Mouse (Mus musculus): ENCODE results near the gene Usp15. TPM values are rescaled to one million over a fixed set of nuclear protein-coding genes. Genes with fewer than 3 reads are reported as not detected.

Gene Usp15
- total RNA-seq, 2 experiments from 2014 or later = 97.3 to 99.9 TPM

GRCm38 (mm10) chr10:123182391-123182790, 14.4 kb downstream of the Usp15 start:
- DNase-seq (ENCODE audit: low spot score in 2 of 2) = no peak

GRCm38 (mm10) chr10:123175771-123176170, 21.0 kb downstream of the Usp15 start:
- no peak for DNase-seq (ENCODE audit: low spot score in 2 of 2)

GRCm38 (mm10) chr10:123170898-123171297, 25.9 kb downstream of the Usp15 start:
- no peak for DNase-seq (ENCODE audit: low spot score in 2 of 2)

GRCm38 (mm10) chr10:123165542-123165941, 31.3 kb downstream of the Usp15 start:
- no peak for DNase-seq (ENCODE audit: low spot score in 2 of 2)

- DNase-seq (ENCODE audit: low spot score in 2 of 2) = no peak
Measured at GRCm38 (mm10) chr10:123160508-123160907, 36.3 kb downstream of the Usp15 start.

GRCm38 (mm10) chr10:123159316-123159715, 37.5 kb downstream of the Usp15 start:
- DNase-seq (ENCODE audit: low spot score in 2 of 2) = no peak

GRCm38 (mm10) chr10:123156392-123156791, 40.4 kb downstream of the Usp15 start:
- DNase-seq (ENCODE audit: low spot score in 2 of 2) = peak; percentile 26 to 52

- no peak for DNase-seq (ENCODE audit: low spot score in 2 of 2)
Measured at GRCm38 (mm10) chr10:123155764-123156163, 41.0 kb downstream of the Usp15 start.

- no peak for DNase-seq (ENCODE audit: low spot score in 2 of 2)
Measured at GRCm38 (mm10) chr10:123153321-123153720, 43.5 kb downstream of the Usp15 start.

- no peak for DNase-seq (ENCODE audit: low spot score in 2 of 2)
Measured at GRCm38 (mm10) chr10:123148025-123148814, 48.6 kb downstream of the Usp15 start.

GRCm38 (mm10) chr10:123147180-123147579, 49.6 kb downstream of the Usp15 start:
- DNase-seq (ENCODE audit: low spot score in 2 of 2) = no peak

- no peak for DNase-seq (ENCODE audit: low spot score in 2 of 2)
Measured at GRCm38 (mm10) chr10:123146349-123146748, 50.4 kb downstream of the Usp15 start.

GRCm38 (mm10) chr10:123144256-123144655, 52.5 kb downstream of the Usp15 start:
- no peak for DNase-seq (ENCODE audit: low spot score in 2 of 2)

GRCm38 (mm10) chr10:123142395-123143050, 54.3 kb downstream of the Usp15 start:
- no peak for DNase-seq (ENCODE audit: low spot score in 2 of 2)

- DNase-seq (ENCODE audit: low spot score in 2 of 2) = no peak
Measured at GRCm38 (mm10) chr10:123135818-123136217, 61.0 kb downstream of the Usp15 start.

GRCm38 (mm10) chr10:123131487-123131886, 65.3 kb downstream of the Usp15 start:
- DNase-seq (ENCODE audit: low spot score in 2 of 2) = no peak

- no peak for DNase-seq (ENCODE audit: low spot score in 2 of 2)
Measured at GRCm38 (mm10) chr10:123120666-123121392, 76.0 kb downstream of the Usp15 start.

GRCm38 (mm10) chr10:123116861-123117260, 79.9 kb downstream of the Usp15 start:
- no peak for DNase-seq (ENCODE audit: low spot score in 2 of 2)

- DNase-seq (ENCODE audit: low spot score in 2 of 2) = no peak
Measured at GRCm38 (mm10) chr10:123113466-123113865, 83.3 kb downstream of the Usp15 start.

GRCm38 (mm10) chr10:123112787-123113168, 84.0 kb downstream of the Usp15 start:
- DNase-seq (ENCODE audit: low spot score in 2 of 2) = no peak

- DNase-seq (ENCODE audit: low spot score in 2 of 2) = no peak
Measured at GRCm38 (mm10) chr10:123112056-123112786, 84.6 kb downstream of the Usp15 start.

All from layer of hippocampus, postnatal 14 days (tissue).